Mouse (Mus musculus) forebrain, embryonic 10.5 days (tissue): Measurements from ENCODE around the gene 1520401A03Rik. TPM values are rescaled to one million over a fixed set of nuclear protein-coding genes. Genes with fewer than 3 reads are reported as not detected.
A peak's percentile ranks its signal among the peaks of the same experiment; 100 is the strongest.

ENCODE experiments used
- DNase-seq: peaks from one replicate; pipeline ENCODE4 v3.0.0-alpha.2; 2017; ENCODE audit warnings: low spot score; ENCODE audit errors: extremely low spot score
- H3K27ac ChIP-seq: fragments of 300-500 bp; sonication (generic); 2 replicates; pipeline ENCODE4 v1.5.1; 2016; ENCODE audit warnings: mild to moderate bottlenecking
- H3K27me3 ChIP-seq: fragments of 300-500 bp; sonication (generic); 2 replicates; pipeline ENCODE4 v1.6.1; 2016; ENCODE audit warnings: mild to moderate bottlenecking; ENCODE audit not compliant: poor library complexity, severe bottlenecking
- H3K36me3 ChIP-seq: fragments of 300-500 bp; sonication (generic); replicated peaks from 2 replicates; pipeline ENCODE4 v1.6.1; 2016; ENCODE audit warnings: mild to moderate bottlenecking, moderate library complexity
- H3K4me1 ChIP-seq: fragments of 300-500 bp; sonication (generic); 2 replicates; pipeline ENCODE4 v1.6.1; 2016
- H3K4me3 ChIP-seq: fragments of 300-500 bp; sonication (generic); 2 replicates; pipeline ENCODE4 v1.5.1; 2016; ENCODE audit warnings: mild to moderate bottlenecking, moderate library complexity
- H3K9me3 ChIP-seq: fragments of 300-500 bp; sonication (generic); 2 replicates; pipeline ENCODE4 v1.6.1; 2016; ENCODE audit warnings: mild to moderate bottlenecking, moderate library complexity
- WGBS: fragments of 180-500 bp; shearing (Covaris S2); methylation state at CpG from one replicate; pipeline ENCODE4 v1.1.7; 2016; 5-methylcytosine and 5-hydroxymethylcytosine counted together
- polyA plus RNA-seq: library from polyadenylated mRNA; unstranded; fragments of >200 nt; fragmentation: Nextera tagmentation; extraction: Ambion mirVana; gene quantifications from 2 replicates; pipeline ENCODE4 v1.2.1, GENCODE M21; 2016

The 1520401A03Rik gene
- polyA plus RNA-seq, 1 experiment from 2014 or later, result 0.06 TPM

GRCm38 (mm10) chr17:23740598-23741021 is 18.0 kb upstream of the 1520401A03Rik start, which contains the start of gene Paqr4:
TSS of gene Paqr4 (minus strand) at chr17:23740867.
- peaks cover 25% of the 10 kb centered on the region for H3K36me3 ChIP-seq
- H3K27ac ChIP-seq, result peak within 1 kb of the TSS; percentile 87
- 11% methylated on average over 13 of the region's 13 CpGs for WGBS
- peaks cover 96% of the 10 kb centered on the region for H3K27me3 ChIP-seq
- 0 out of 2 replicates have a peak, but pooled peaks cover 7% of the 10 kb centered on the region for H3K9me3 ChIP-seq
- peaks cover 61% of the 10 kb centered on the region for H3K4me1 ChIP-seq
- no peak for DNase-seq
- H3K4me3 ChIP-seq, result peak within 1 kb of the TSS; percentile 79

- under 1% methylated on average over 46 of the region's 46 CpGs for WGBS
- Histone ChIP-seq H3K4me3 (peak overlapping the region; percentile 79), H3K36me3 (peaks cover 29% of the 10 kb centered on the region), H3K9me3 (0 out of 2 replicates have a peak, but pooled peaks cover 7% of the 10 kb centered on the region), H3K27ac (peak overlapping the region; percentile 87), H3K27me3 (peaks cover 91% of the 10 kb centered on the region), H3K4me1 (peaks cover 57% of the 10 kb centered on the region)
- DNase-seq, result peak; percentile 92
Measured at GRCm38 (mm10) chr17:23740136-23740584, 17.6 kb upstream of the 1520401A03Rik start.

GRCm38 (mm10) chr17:23739202-23740135 is 16.9 kb upstream of the 1520401A03Rik start:
- H3K27ac ChIP-seq, result peak overlapping the region; percentile 87
- DNase-seq, result peak; percentile 57
- under 1% methylated on average over 48 of the region's 48 CpGs for WGBS
- peaks cover 36% of the 10 kb centered on the region for H3K36me3 ChIP-seq
- H3K4me1 ChIP-seq, result peaks cover 50% of the 10 kb centered on the region
- H3K9me3 ChIP-seq, result 0 out of 2 replicates have a peak, but pooled peaks cover 7% of the 10 kb centered on the region
- peaks cover 84% of the 10 kb centered on the region for H3K27me3 ChIP-seq
- peak overlapping the region; percentile 79 for H3K4me3 ChIP-seq

- Histone ChIP-seq H3K27me3 (peaks cover 78% of the 10 kb centered on the region), H3K4me1 (peaks cover 45% of the 10 kb centered on the region), H3K4me3 (peak overlapping the region; percentile 79), H3K36me3 (peaks cover 43% of the 10 kb centered on the region), H3K9me3 (0 out of 2 replicates have a peak, but pooled peaks cover 7% of the 10 kb centered on the region), H3K27ac (peak overlapping the region; percentile 87; the same call in 1 of the 2 replicates)
- no peak for DNase-seq
- WGBS, result 27% methylated on average over 2 of the region's 2 CpGs
Measured at GRCm38 (mm10) chr17:23738836-23739201, 16.2 kb upstream of the 1520401A03Rik start.

- Histone ChIP-seq H3K4me1 (peaks cover 45% of the 10 kb centered on the region), H3K9me3 (0 out of 2 replicates have a peak, but pooled peaks cover 7% of the 10 kb centered on the region), H3K27me3 (peaks cover 67% of the 10 kb centered on the region), H3K36me3 (peaks cover 53% of the 10 kb centered on the region), H3K4me3 (peak overlapping the region; percentile 79; the same call in 1 of the 2 replicates), H3K27ac (no peak overlapping the region)
- 64% methylated on average over 15 of the region's 15 CpGs for WGBS
- no peak for DNase-seq
Measured at GRCm38 (mm10) chr17:23737493-23738445, 15.2 kb upstream of the 1520401A03Rik start.

GRCm38 (mm10) chr17:23734341-23734740 is 11.8 kb upstream of the 1520401A03Rik start:
- no peak for DNase-seq
- Histone ChIP-seq H3K36me3 (peaks cover 58% of the 10 kb centered on the region), H3K9me3 (no peaks in the 10 kb centered on the region), H3K4me1 (peaks cover 20% of the 10 kb centered on the region), H3K27ac (no peak overlapping the region), H3K27me3 (peaks cover 34% of the 10 kb centered on the region), H3K4me3 (no peak overlapping the region; the same call in 1 of the 2 replicates)
- WGBS, result 94% methylated on average over 1 of the region's 1 CpGs

GRCm38 (mm10) chr17:23730441-23730840 is 7.9 kb upstream of the 1520401A03Rik start:
- Histone ChIP-seq H3K9me3 (no peaks in the 10 kb centered on the region), H3K4me1 (peaks cover 22% of the 10 kb centered on the region), H3K27me3 (no peaks in the 10 kb centered on the region), H3K27ac (no peak overlapping the region), H3K36me3 (peaks cover 32% of the 10 kb centered on the region), H3K4me3 (no peak overlapping the region)
- 79% methylated on average over 1 of the region's 1 CpGs for WGBS
- no peak for DNase-seq

- under 1% methylated on average over 20 of the region's 20 CpGs for WGBS
- Histone ChIP-seq H3K9me3 (no peaks in the 10 kb centered on the region), H3K4me3 (peak overlapping the region; percentile 88), H3K27me3 (0 out of 2 replicates have a peak, but pooled peaks cover 10% of the 10 kb centered on the region), H3K4me1 (peaks cover 24% of the 10 kb centered on the region), H3K36me3 (no peaks in the 10 kb centered on the region), H3K27ac (peak overlapping the region; percentile 95)
- DNase-seq, result peak; percentile 80
Measured at GRCm38 (mm10) chr17:23726758-23727142, 4.2 kb upstream of the 1520401A03Rik start.

GRCm38 (mm10) chr17:23725999-23726757 is 3.6 kb upstream of the 1520401A03Rik start, which contains the start of gene Pkmyt1:
TSS of gene Pkmyt1 (plus strand) at chr17:23726336.
- Histone ChIP-seq H3K27me3 (0 out of 2 replicates have a peak, but pooled peaks cover 10% of the 10 kb centered on the region), H3K4me3 (peak within 1 kb of the TSS; percentile 88), H3K27ac (peak within 1 kb of the TSS; percentile 95), H3K4me1 (peaks cover 24% of the 10 kb centered on the region), H3K9me3 (no peaks in the 10 kb centered on the region), H3K36me3 (no peaks in the 10 kb centered on the region)
- WGBS, result 2% methylated on average over 73 of the region's 73 CpGs
- peak; percentile 94 for DNase-seq

- WGBS, result 72% methylated on average over 4 of the region's 4 CpGs
Measured at GRCm38 (mm10) chr17:23725477-23725876, 2.9 kb upstream of the 1520401A03Rik start.

GRCm38 (mm10) chr17:23721886-23722285 is 697 bp downstream of the 1520401A03Rik start:
- 0 out of 2 replicates have a peak, but pooled peaks cover 10% of the 10 kb centered on the region for H3K27me3 ChIP-seq
- WGBS, result 85% methylated on average over 2 of the region's 2 CpGs

More at GRCm38 (mm10) chr17:23725477-23725876, 2.9 kb upstream of the 1520401A03Rik start:
- Histone ChIP-seq H3K4me3 (peak overlapping the region; percentile 88), H3K27me3 (0 out of 2 replicates have a peak, but pooled peaks cover 10% of the 10 kb centered on the region), H3K4me1 (peaks cover 24% of the 10 kb centered on the region), H3K9me3 (no peaks in the 10 kb centered on the region), H3K27ac (peak overlapping the region; percentile 95), H3K36me3 (no peaks in the 10 kb centered on the region)
- no peak for DNase-seq

More at GRCm38 (mm10) chr17:23721886-23722285, 697 bp downstream of the 1520401A03Rik start:
- H3K4me1 ChIP-seq, result peaks cover 17% of the 10 kb centered on the region
- no peak overlapping the region for H3K4me3 ChIP-seq
- H3K36me3 ChIP-seq, result no peaks in the 10 kb centered on the region
- no peak for DNase-seq
- no peaks in the 10 kb centered on the region for H3K9me3 ChIP-seq
- no peak overlapping the region for H3K27ac ChIP-seq
